Mouse (Mus musculus) small intestine, adult 10 weeks (tissue): ENCODE measurements around the gene Chst4. TPM values are rescaled to one million over a fixed set of nuclear protein-coding genes. Genes with fewer than 3 reads are reported as not detected.

ENCODE experiments used
- polyA plus RNA-seq: library from polyadenylated mRNA; stranded (reverse); fragments of 350-450 nt; fragmentation: Illumina TruSeq; extraction: RNeasy Lipid Tissue Mini Kit (QIAGEN cat#74804); gene quantifications from one replicate; pipeline ENCODE4 v1.2.3, GENCODE M21; 2014; ENCODE audit warnings: low replicate concordance

Chst4 gene
- 8.7 TPM for polyA plus RNA-seq

DNA sequence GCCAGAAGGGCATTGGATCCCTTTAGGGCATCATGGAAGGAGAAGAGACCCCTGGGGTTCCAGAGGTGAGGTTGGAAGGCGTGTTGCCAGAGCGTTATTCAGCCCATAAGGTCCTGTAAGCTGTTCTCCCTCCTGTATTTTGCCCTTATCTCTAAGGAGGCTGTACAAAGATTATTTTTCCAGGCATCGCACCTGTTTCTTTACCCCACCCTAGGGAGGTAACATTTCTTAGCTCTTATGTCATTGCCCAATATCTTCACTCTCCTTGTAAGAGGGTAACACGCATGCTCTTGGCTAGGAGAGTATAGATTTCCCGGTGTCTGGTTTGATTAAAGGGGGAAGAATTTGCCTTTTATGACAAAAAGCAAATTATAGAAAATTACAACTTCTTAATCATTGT is at the start of gene Chst4:
Gene Chst4, minus strand, starts transcription at position 82 of the 400 bp plus-strand sequence.

DNA sequence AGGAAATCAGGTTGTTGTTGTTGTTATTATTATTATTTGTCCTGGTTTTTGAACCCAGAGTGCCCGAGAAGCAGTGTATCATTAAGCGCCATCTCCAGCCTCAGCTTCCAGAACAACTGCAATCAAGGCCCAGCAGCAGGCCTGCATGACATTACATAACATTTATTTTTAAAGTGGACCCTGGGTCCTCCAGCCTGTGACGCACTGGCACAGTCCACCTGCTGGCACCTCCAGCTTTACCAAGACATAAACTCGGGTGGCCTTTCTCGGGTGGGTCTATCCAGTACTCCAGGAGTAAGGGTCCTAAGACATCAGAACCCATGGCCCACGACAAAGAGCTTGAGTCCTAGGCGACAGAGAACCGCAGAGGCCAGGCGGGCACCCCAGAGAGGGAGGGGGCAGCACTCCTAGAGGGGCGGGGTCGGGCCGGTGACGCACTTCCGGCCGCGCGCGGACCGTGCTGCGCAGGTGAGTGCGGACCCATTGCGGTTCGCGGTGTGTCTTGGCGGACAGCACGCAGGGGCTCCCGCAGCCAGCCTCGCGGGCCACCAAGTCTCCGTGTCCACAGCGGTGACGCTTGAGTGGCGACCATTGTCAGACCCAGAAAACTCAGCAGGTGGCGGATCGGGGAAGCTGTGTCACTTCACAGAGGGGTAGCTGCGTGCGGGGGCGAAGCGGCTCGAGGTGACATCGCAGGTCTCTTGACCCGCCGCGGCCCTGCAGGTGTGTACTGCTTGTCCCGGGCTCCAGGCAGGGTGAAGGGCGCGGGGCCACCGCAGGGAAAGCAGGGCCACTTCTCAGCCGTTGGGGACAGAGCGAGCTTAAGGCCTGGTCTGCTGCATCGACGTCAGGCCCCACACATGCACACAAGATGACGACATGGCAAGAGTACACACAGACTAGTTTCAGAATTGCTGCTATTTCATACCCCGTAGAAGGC is 40.0 kb upstream of the Chst4 start, which contains the start of gene Zfp612:
Gene Zfp612, plus strand, starts transcription at position 465 of the 940 bp plus-strand sequence.

DNA sequence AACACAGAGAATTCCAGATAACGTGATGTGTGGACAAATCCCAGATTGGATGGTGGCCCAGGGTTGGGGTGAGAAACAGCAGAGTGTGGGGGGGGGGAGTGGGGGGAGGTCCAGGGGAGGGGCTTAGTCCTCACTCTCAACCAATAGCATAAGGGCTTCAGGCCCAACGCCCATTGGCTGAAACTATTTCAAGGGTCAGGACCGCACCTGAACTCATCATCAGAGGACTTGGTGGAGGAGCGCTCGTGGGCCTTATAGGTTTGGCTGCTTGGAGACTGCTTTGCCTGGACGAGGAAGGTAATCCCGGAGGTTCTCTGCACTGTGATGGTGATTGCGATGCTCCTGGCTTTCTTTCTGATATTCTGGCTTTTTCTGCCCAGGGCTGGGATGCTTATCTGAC is 49.3 kb downstream of the Chst4 start, which contains the start of gene Tat:
Gene Tat, plus strand, starts transcription at position 214 of the 400 bp plus-strand sequence.

Other genes starting within 250 kb of the Chst4 start
- 36.3 TPM for gene Phlpp2, start 171.2 kb downstream of the Chst4 start, polyA plus RNA-seq
- 33.7 TPM for gene Marveld3, start 77.5 kb downstream of the Chst4 start, polyA plus RNA-seq
- gene Tat, start 49.3 kb downstream of the Chst4 start, polyA plus RNA-seq, result not detected
- 8.8 TPM for gene Zfp612, start 40.0 kb upstream of the Chst4 start, polyA plus RNA-seq
- gene Gm21964, start 61.5 kb upstream of the Chst4 start, polyA plus RNA-seq, result not detected
- gene Gm17720, start 63.0 kb upstream of the Chst4 start, polyA plus RNA-seq, result not detected
- gene Calb2, start 128.5 kb upstream of the Chst4 start, polyA plus RNA-seq, result 6.1 TPM
- gene Cmtr2, start 175.9 kb upstream of the Chst4 start, polyA plus RNA-seq, result 4.6 TPM
- not detected for gene Hydin, start 227.2 kb upstream of the Chst4 start, polyA plus RNA-seq